Mouse (Mus musculus) retina, adult 2 months (tissue): Measurements from ENCODE around the gene Serpina5.
"Not testable (repeated sequence)": the region's sequence is repeated elsewhere in the genome, so short reads cannot be mapped to it uniquely, and the experiment has no call there.

ENCODE experiments used
- DNase-seq: peaks from one replicate; pipeline ENCODE4 v3.0.0-alpha.2; 2012; ENCODE audit warnings: low read depth, low spot score

Serpina5 gene

DNA sequence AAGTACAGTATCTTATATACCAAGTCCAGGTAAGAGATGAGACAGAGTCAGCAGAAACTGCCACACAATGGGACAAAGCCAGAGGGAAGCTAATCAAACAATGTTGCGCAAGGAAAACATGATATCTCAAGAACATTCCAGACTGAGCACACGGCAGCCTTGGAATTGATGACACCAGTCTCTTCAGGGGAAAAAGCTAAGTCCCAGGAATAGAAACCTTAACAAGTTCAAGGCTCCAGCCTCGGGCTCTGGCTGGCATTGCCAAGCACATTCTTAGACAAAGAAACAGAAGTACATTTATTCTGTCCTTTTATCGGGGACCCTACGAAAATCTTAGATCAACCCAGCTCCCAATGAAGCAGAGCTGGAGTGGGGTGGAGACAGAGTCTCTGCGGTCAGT, at the start of gene Serpina5:
TSS of gene Serpina5 (plus strand) at position 346 of the 400 bp plus-strand sequence.
- no peak for DNase-seq

DNA sequence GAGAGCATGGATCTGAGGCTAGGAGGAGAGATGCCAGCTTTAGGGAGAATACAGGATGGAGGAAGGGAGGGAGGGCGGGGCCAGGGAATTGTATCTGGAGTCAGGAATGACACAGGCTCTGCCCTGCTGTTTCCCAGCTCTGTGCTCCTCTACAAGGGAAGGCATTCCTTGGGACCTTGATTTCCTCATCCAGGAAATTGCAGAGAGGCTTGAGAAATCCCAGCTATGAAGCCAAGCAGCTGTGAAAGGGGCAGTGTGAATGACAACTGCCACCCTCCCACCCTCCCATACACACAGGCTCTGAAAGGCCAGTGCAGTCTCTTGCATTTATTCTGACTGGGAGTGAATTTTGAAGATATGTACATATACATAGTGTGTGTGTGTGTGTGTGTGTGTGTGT, 46.9 kb upstream of the Serpina5 start:
- no peak for DNase-seq

DNA sequence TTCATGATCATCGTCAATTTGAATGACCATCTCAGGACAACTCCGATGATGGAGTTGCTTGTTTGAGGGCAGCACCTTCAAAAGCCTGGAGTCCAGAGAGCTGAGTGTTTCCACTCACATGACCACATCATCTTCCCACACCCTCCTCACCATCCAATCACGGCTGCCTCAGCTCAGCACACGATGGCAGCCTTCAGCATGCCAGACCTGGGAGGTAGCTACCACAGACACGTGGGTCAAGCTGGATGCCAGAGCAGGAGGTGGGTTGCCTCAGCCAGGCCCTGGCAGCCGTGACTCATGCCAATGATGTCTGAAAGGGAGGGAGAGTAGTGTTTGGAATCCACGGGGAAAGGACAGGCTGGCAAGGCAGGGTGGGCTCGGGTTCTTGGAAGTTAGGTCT, 45.2 kb upstream of the Serpina5 start:
- DNase-seq, result no peak

DNA sequence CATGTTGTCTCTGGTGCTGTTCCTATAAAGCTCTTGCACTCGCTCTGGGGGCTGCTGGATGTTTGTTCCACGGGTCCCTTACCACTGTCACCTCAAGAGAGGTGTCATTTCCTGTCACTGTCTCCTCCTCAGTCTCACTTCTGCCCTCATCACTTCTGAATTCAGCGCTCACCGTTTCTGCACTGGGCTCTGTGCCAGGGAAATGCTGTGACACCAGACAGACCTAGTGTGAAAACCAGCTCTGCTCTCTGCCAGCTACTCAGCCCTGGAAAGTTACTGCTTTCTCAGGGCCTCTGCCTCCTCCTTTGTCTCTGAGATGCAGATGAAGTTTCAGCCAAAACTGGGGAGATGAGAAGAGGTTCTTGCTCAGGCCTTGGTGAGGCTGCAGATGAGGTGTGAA, 43.9 kb upstream of the Serpina5 start:
- no peak for DNase-seq

DNA sequence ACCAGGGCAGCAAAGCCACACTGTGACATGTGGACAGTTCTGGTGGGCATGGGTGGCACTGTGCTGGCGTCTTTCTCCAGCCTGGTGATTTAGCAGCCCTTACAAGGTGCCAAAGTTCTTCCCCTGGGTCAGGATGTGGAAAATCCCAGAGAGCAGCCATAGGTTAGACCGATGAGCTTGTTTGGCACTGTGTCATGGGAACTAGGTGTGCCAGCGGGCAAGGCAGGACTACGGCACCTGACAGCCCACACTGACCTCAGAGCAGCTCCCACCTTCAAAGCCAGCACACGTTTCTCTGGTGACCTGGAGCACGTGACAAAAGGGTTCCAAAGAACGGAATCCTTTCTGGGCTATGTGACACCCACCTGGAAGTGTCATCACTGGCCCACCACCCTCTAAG, 43.4 kb upstream of the Serpina5 start:
- no peak for DNase-seq

DNA sequence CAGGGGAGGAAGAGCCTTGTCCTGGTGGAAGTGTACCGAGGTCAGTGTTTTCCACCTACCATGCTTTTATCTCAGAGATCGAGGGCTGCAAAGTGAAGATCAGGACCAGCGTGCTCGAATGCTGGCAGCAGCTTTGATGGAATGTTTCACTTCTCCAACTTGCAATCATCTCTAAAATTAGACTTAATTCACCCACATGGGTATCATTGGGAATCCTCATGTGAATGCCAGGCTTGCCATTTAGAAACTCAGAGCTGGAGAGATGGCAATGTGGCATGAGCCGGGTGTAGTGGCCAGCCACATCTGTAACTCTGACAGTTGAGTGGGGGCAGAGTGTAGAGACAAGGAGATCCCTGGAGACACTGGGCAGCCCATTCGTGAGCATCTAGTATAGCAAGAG, 40.8 kb upstream of the Serpina5 start:
- no peak for DNase-seq

DNA sequence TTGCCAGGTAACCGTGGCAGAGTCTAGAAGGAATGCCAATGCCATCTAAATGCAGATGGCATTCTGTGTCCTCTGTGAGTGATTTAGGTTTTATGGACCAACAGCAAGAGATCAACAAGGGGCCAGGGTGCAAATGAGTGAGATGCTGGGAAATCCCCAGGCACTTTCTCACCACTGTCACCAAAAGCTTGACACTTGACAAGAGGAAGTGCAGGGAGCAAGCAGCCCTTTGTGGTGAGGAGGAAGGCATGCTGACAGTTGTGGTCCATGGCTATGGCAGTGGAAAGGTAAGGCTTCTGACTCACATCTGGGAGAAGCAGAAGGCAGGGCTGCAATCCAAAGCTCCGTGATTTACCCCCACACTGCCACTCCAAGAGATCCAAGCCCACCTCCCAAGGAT, 39.1 kb upstream of the Serpina5 start:
- no peak for DNase-seq

DNA sequence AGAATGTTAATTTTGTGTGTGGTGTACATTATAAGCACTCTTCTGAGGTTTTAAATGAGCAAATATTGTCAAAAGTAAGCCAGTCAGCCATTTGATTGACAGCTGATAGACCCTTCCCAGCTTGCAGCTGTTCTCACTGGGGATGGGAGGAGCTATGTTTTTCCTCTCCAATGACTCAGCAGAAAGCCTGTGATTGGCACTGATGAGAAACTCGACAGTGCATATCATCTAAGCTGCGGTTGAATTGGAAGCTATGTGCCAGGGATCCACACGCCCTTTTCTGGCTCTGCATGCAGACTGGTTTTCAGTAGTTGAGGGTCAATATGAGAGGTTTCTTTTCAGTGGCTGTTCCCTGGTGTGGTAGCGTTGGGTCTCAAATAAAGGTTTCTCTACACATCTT, 36.4 kb upstream of the Serpina5 start:
- DNase-seq, result no peak

DNA sequence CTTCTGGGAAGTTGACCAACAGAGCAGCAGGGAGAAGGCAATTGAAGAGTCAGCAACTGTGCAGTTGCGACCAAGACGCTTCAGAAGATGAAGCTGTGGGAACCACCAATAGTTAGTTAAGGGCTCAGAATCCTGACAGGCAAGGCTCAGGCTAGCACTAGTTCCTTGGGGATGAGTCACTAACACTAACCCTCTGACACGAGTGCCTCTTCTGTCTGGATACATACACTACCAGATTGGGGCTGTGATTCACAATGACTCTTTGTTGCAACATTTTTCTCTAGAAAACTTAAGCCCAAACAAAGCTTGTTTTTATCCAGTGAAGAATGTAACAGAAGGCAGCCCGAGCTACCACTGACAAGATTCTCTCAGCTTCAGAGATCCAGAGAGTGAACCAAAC, 35.9 kb upstream of the Serpina5 start:
- no peak for DNase-seq

DNA sequence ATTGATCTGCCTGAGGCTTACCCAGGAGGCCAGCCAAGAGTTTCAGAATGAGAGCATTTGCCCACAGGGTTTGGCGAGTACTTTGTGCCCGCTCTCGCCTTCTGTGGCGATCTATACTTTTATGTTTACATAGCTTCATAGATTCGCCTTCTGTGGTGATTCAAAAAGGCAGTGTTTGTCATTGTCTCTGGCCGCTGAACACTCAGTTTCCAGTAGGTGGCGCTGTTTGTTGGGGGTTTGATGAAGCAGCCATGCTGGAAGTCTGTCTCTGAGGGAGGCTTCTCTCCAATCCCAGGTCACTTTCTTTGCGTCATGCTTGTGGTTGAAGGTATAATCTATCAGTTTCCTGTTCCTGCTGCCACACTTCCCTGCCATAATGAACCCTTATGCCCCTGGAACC, 34.7 kb upstream of the Serpina5 start:
- DNase-seq, result peak; percentile 22

DNA sequence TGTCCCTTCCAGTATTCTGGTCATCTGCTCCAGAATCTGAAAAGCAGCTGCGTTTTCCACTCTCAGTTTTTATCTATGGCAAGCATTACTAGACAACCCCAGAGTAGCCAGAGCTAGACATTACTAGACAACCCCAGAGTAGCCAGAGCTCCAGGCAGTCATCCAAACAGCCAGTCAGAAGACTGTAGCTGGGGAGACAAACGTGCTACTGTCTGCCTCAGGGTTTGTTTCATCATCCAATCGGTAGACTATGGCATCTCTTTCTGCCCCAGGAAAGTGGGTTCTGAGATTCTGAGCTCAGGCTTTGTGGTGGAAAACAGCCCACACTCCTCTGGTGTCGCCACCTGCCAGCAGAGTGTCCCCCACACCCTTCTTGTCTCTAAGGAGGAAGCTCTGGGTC, 33.4 kb upstream of the Serpina5 start:
- DNase-seq, result peak; percentile 22

DNA sequence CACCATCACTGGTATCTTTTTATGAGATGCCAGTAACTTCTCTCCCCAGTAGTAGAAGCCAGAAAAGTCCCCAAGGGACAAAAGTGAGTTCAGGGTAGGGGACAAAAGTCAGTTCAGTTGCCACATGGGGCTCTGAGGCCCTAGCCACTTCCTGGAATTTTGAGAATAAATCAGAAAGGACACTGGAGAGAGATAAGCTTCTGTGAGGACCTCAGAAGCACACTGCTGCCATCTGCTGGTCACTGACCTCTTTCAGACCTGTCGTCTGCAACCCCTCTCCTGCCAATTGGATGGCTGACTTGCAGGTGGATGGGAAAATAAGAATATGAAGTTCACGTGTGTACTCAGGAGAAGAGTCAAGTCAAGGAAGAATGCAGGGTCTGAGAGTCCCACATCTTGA, 31.3 kb upstream of the Serpina5 start:
- peak; percentile 33 for DNase-seq

DNA sequence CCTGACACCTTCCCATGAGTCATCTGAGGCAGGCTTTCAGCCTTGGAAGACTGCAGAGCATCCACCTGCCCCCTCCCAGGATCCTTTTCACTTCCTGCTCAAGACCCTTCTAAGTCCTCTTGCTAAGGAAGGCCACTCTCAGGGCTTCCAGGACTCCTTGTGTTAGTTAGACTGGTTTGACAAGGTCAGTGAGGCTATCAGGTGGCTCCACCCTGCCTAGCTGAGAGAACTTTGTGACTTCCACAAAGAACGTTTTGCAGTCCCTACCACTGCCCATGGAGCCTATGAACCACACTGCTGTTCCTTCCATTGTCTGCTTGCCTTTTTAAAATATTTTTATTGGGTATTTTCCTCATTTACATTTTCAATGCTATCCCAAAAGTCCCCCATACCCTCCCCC, 29.2 kb upstream of the Serpina5 start:
- no peak for DNase-seq

DNA sequence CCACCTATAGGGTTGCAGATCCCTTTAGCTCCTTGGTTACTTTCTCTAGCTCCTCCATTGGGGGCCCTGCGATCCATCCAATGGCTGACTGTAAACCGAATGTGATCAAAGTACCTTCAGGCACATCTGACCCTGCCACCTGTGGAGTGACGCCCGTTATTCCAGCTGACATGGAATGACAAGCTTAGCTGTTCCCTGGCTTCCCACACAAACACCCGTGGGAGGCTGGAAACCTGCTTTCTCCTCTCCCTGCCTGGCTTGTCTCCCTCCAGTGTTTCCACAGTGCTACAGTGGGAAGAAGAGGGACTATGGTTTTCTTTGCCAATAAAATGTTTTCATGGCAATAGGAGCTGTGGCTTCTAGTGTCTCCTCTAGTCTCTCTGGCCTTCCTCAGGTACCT, 28.6 kb upstream of the Serpina5 start:
- DNase-seq, result no peak

DNA sequence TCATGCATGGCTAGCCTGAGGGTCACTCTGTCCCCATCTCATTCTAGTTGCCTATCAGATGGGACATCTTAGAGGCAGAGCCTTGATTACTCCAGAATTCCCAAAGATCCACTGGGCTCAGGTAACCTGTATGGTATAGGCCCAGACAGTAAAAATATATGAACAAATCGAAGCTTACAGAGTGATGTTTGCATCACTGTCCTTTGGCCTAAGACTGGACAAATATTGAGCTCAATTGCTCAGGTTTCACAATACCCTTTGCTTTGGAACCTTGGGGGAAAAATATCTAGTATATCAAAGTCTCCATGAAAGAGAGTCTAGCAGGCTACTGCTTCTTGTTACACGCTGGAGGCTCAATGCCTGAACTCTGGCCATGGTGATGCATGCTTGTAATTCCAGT, 10.8 kb upstream of the Serpina5 start:
- no peak for DNase-seq

DNA sequence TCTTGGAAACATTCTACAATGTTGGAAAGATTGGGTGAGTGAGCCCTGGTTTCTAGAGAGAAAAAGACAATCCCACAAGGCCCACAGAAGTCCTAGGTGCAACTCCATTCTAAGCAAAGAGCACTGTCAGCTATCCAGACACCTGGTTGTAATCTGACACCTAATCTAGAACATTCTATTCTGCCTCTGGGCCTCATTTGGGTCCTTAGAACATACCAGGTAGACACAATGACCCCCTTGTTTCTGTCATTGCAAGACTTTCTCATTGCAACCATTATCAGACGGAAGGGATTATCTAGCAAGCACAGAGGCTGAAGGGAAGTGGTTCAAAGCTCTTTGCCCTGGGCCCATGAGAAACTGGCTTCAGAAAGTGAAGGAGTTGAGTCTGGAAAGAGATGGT, 9.6 kb upstream of the Serpina5 start:
- DNase-seq, result no peak

DNA sequence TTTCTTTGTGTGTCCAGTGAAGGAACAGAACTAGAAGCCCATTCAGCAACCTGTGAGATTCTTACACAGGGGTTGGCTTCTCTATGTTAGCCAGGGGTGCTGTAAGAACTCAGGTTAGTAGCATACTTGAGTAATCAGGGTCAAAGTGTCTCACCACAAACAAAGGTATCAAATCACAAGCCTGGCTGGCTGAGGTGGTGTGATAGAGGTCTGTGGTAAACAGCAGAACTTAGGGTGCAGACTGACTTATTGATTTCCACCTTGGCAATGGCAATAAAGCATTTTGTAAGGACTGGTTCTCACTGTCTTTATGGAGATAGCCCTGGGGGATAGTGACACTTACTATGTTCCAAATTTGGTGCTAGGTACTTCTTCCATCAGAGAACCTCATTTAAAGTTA, 4.9 kb downstream of the Serpina5 start:
- DNase-seq, result no peak

DNA sequence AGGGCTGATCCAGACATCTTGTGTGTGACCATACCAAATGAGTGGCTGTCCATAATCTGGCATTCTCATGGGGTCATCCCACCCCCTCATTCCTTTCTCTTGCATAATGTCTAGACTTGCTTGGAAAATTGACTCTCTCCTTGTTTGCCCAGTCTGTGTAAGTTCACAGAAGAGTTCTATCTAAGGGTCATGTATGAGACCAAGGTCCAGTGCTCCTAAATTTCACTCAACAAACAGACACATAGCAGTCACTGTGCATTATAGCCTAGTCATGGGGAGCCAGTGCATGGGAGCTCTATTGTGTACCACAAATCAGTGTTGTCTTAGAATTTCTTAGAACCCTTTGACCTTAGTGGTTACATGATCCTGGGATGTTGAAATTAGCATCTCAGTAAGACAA, 6.0 kb downstream of the Serpina5 start:
- no peak for DNase-seq

DNA sequence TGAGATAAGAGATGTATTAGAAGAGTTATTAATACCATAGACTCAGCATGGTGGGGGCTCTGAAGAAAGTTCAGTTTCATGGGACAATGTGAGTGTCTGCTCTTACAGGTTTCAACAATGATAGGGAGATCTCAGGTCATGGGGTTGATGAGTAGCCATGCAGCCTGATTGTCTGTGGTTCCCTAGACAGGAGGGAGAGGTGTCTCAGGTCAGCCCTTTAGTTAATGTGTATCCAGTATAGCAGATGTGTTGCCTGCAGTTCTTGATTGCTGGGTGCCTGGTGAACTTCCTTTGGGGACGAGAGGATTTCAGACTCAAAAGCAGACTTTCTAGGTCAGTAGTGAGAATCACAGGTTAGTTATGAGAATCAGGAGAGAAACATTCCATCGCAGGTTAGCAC, 7.6 kb downstream of the Serpina5 start:
- DNase-seq, result no peak

DNA sequence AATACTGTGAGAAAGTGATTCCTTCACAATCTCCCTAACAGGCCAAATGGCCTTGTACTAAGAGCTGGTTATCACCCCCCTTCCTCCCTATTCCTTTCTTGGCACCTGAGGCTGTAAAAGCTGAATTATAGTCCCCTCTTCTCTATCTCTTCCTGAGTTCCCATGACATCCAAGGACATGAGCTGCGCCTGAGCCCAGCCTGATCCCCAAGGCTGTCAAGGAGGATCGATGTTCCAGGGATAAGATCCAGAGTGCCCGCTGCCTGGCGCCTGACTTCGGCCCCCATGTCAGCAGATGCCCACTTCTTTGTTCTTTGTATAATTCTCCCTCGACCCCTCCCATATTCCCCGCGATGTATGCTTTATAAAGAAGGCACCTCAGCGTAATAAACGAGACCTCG, 11.4 kb downstream of the Serpina5 start, which contains the start of gene Serpina3a:
TSS of gene Serpina3a (plus strand) at position 392 of the 400 bp plus-strand sequence.
- DNase-seq, result not testable (repeated sequence)

DNA sequence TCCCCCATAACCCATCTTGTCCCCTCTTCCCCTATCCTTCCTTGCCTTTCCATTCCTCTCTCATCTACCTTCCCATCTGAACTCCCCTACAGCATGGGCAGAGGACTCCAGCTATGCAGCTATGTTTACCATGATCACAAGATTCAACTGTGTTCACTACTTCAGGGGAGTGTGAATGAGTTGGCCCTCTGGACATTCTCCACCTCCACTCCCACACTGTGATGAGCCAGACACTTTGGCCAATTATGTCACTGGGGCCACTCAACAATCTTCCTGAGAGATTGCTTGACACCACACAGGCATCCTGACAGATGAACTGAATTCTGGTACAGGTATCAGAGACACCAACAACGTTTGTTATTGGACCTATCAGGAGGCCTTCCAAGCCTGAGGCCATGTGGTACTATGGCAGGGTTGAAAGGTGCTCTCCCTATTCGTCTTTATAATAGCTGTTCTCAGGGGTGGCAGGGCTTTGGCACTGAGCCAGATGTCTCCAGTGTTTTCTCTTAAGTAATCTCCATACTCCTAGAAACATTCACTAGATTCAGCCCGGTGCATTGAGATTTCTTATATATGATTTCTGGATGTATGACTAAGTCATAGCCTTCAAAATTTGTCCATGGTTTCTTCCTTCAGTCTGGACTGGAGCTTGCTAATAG, 14.1 kb downstream of the Serpina5 start:
- DNase-seq, result no peak

DNA sequence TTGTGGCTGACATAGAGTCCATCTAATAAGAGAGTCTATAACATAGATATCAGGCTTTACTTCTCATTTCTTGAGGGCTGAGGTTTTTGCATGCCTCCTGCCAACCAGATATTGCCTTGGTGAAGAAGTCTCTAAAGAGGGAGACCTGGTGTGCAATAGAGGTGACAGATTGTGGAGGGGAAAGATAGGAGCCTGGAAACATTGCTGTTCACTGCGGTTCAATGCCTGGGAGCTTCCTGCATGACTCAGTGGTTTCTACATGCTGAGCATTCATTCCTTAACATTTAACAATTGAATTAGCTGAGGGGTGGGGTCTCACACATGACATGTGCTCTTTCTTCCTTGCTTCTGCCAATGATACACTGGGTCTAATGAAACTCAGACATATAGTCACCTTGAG, 22.2 kb downstream of the Serpina5 start:
- DNase-seq, result no peak

DNA sequence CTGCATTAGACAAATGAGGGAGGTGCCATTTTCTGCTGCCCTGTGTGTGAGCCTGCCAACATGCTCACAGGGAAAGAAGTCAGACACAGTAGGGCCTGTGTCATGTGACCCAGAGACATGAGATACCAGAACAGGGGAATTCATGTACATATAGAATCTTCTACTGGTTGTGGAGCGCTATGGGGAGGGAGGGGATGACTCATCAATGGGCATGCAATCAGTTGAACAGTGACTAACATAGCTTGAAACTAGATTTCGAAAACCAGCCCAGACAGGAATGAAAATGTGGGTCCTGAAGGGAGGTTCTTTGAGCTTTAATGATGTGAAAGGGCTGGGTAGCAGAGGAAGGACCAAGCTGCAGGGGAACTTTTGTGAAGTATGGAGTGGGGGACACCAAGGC, 23.1 kb downstream of the Serpina5 start:
- DNase-seq, result no peak

DNA sequence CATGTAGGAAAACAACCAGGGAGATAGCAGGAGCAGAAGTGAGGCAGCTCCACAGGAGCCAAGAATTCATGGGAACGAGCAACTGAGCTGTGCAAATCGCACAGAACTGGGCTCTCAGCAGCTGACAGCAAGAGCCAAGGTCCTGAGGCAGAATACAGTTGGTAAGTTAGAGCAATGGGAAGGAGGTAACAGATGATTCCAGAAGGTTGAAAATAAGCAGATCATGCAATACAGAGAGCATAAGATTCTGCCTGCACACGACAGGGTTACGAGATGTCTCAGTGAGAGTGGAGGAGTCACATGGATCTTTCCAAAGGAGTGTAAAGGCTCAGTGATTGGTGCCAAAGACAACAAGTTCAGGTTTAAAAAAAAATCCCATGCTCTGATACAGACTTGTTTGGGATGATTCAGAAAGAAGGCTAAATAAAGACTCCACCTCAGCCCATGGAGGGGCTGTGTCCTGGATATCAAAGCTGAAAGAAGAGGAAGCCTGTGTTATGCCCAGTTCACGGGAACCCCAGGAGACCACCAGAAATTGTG, 24.2 kb downstream of the Serpina5 start:
- no peak for DNase-seq
